ENCODE assay signal across 37 mouse cellular contexts in genomic region chr1:172535116-172535515, GRCm38 (mm10). TPM values are rescaled to one million over a fixed set of nuclear protein-coding genes. Genes with fewer than 3 reads are reported as not detected.
"Had no signal": no experiment of that assay in that cellular context is flagged by ENCODE, and none has a peak within 500 bp of the region (broad histone marks: within the 10 kb centered on the region; RNA-seq: fewer than 3 reads in every experiment).

No protein-coding gene starts in this region.

- H3K4me2 ChIP-seq: heart, embryonic 11.5 days; heart, embryonic 12.5 days; heart, embryonic 13.5 days; heart, embryonic 15.5 days; hindbrain, embryonic 12.5 days; hindbrain, embryonic 13.5 days; hindbrain, embryonic 14.5 days; hindbrain, embryonic 15.5 days; intestine, embryonic 15.5 days; kidney, embryonic 15.5 days had no signal

- H3K27ac ChIP-seq: heart, embryonic 13.5 days; heart, embryonic 15.5 days; hindbrain, embryonic 10.5 days; hindbrain, embryonic 12.5 days; hindbrain, embryonic 13.5 days; hindbrain, embryonic 14.5 days; hindbrain, embryonic 15.5 days; hindbrain, postnatal 0 days; intestine, embryonic 15.5 days; kidney, embryonic 15.5 days; kidney, postnatal 0 days; layer of hippocampus, adult 2 months; left cerebral cortex, adult 2 months had no signal

- H3K9me3 ChIP-seq: heart, embryonic 12.5 days; heart, embryonic 13.5 days; heart, embryonic 15.5 days; hindbrain, embryonic 10.5 days; hindbrain, embryonic 12.5 days; hindbrain, embryonic 13.5 days; hindbrain, embryonic 15.5 days; intestine, embryonic 15.5 days; kidney, embryonic 15.5 days had no signal

- H3K9ac ChIP-seq: heart, embryonic 12.5 days; heart, embryonic 13.5 days; heart, embryonic 15.5 days; hindbrain, embryonic 12.5 days; hindbrain, embryonic 13.5 days; hindbrain, embryonic 14.5 days; hindbrain, embryonic 15.5 days; intestine, embryonic 15.5 days; kidney, embryonic 15.5 days had no signal

- H3K27me3 ChIP-seq: hindbrain, embryonic 15.5 days; intestine, embryonic 15.5 days had no signal

- H3K36me3 ChIP-seq: heart, embryonic 12.5 days; heart, embryonic 13.5 days; heart, embryonic 15.5 days; hindbrain, embryonic 10.5 days; hindbrain, embryonic 12.5 days; hindbrain, embryonic 13.5 days; hindbrain, embryonic 15.5 days; intestine, embryonic 15.5 days; kidney, embryonic 15.5 days had no signal

- DNase-seq: heart, postnatal 10 days; heart, postnatal 14 days; heart, postnatal 36 days; heart, postnatal 4 days; kidney, adult 11 months; kidney, adult 18-20 months; kidney, adult 2 months; kidney, adult 8-10 months; kidney, adult 9 months; kidney, postnatal 10 days; kidney, postnatal 14 days; kidney, postnatal 25 days; kidney, postnatal 36 days; kidney, postnatal 4 days; layer of hippocampus, adult 9-11 months; layer of hippocampus, postnatal 36 days had no signal

- ATAC-seq: hindbrain, embryonic 16.5 days; hindbrain, postnatal 0 days; inflammation-experienced regulatory T-cells, adult 6 months; intestine, embryonic 15.5 days; intestine, embryonic 16.5 days; intestine, postnatal 0 days had no signal

- H3K4me3 ChIP-seq: heart, embryonic 12.5 days; heart, embryonic 13.5 days; heart, embryonic 15.5 days; hindbrain, embryonic 10.5 days; hindbrain, embryonic 12.5 days; hindbrain, embryonic 13.5 days; hindbrain, embryonic 15.5 days; intestine, embryonic 15.5 days; kidney, embryonic 15.5 days; layer of hippocampus, adult 2 months; left cerebral cortex, adult 2 months had no signal

RNA-seq across cellular contexts. Expression of gene Vsig8, which starts 20.6 kb away (rescaled TPM):
- polyA plus RNA-seq: heart, embryonic 11.5 days; hindbrain, embryonic 10.5 days; hindbrain, embryonic 11.5 days; inflammation-experienced regulatory T-cells, adult 6 months had no signal

RNA-seq across cellular contexts. Expression of gene Slamf8, which starts 55.3 kb away (rescaled TPM):
- polyA plus RNA-seq: heart, embryonic 11.5 days; heart, embryonic 12.5 days; heart, embryonic 13.5 days; heart, embryonic 15.5 days; heart, postnatal 0 days; hindbrain, embryonic 10.5 days; hindbrain, embryonic 11.5 days; hindbrain, embryonic 12.5 days; hindbrain, embryonic 13.5 days; hindbrain, embryonic 14.5 days; hindbrain, embryonic 15.5 days; hindbrain, embryonic 16.5 days; hindbrain, postnatal 0 days had no signal
